Mouse (Mus musculus) urinary bladder, postnatal 25 days (tissue): ENCODE measurements at regions not wholly inside any gene's neighbourhood (a gene's known extent, or its start where the extent isn't known, plus 50 kb on each side); places are given as distances from the start of the nearest gene placed in this dataset.
A peak's percentile ranks its signal among the peaks of the same experiment; 100 is the strongest.

Experiments used
- DNase-seq: peaks from one replicate; pipeline ENCODE4 v3.0.0; 2022; ENCODE audit warnings: low spot score

- DNase-seq = no peak
Observed at GRCm38 (mm10) chr10:125467503-125467902, 78.2 kb upstream of the Slc16a7 start.

- DNase-seq = no peak
Observed at GRCm38 (mm10) chr10:125488350-125488749, 99.1 kb upstream of the Slc16a7 start.

- no peak for DNase-seq
Observed at GRCm38 (mm10) chr10:125490395-125490794, 101.1 kb upstream of the Slc16a7 start.

GRCm38 (mm10) chr10:125494489-125494888 is 105.2 kb upstream of the Slc16a7 start:
- DNase-seq = no peak

- DNase-seq = no peak
Observed at GRCm38 (mm10) chr10:125498347-125498746, 109.1 kb upstream of the Slc16a7 start.

- DNase-seq = no peak
Observed at GRCm38 (mm10) chr10:125500338-125500737, 111.1 kb upstream of the Slc16a7 start.

- no peak for DNase-seq
Observed at GRCm38 (mm10) chr10:125515026-125515425, 125.8 kb upstream of the Slc16a7 start.

GRCm38 (mm10) chr10:125530876-125531275 is 141.6 kb upstream of the Slc16a7 start:
- DNase-seq = no peak

GRCm38 (mm10) chr10:125538316-125538715 is 149.1 kb upstream of the Slc16a7 start:
- DNase-seq = peak; percentile 3

- DNase-seq = no peak
Observed at GRCm38 (mm10) chr10:125586489-125587147, 197.4 kb upstream of the Slc16a7 start.

- DNase-seq = no peak
Observed at GRCm38 (mm10) chr10:125593006-125593405, 203.7 kb upstream of the Slc16a7 start.

- no peak for DNase-seq
Observed at GRCm38 (mm10) chr10:125607787-125608617, 218.7 kb upstream of the Slc16a7 start.

- DNase-seq = no peak
Observed at GRCm38 (mm10) chr10:125610353-125610752, 221.1 kb upstream of the Slc16a7 start.

GRCm38 (mm10) chr10:125612773-125613172 is 223.5 kb upstream of the Slc16a7 start:
- DNase-seq = no peak

GRCm38 (mm10) chr10:125621376-125621775 is 232.1 kb upstream of the Slc16a7 start:
- no peak for DNase-seq

- no peak for DNase-seq
Observed at GRCm38 (mm10) chr10:125623836-125624235, 234.6 kb upstream of the Slc16a7 start.

- no peak for DNase-seq
Observed at GRCm38 (mm10) chr10:125667906-125668305, 278.6 kb upstream of the Slc16a7 start.

GRCm38 (mm10) chr10:125673637-125674036 is 284.4 kb upstream of the Slc16a7 start:
- DNase-seq = no peak

GRCm38 (mm10) chr10:125679644-125680043 is 286.3 kb upstream of the Lrig3 start:
- no peak for DNase-seq

GRCm38 (mm10) chr10:125685130-125685529 is 280.8 kb upstream of the Lrig3 start:
- no peak for DNase-seq

- no peak for DNase-seq
Observed at GRCm38 (mm10) chr10:125693505-125693904, 272.5 kb upstream of the Lrig3 start.

GRCm38 (mm10) chr10:125696159-125696558 is 269.8 kb upstream of the Lrig3 start:
- no peak for DNase-seq

GRCm38 (mm10) chr10:125725077-125725680 is 240.8 kb upstream of the Lrig3 start:
- peak; percentile 40 for DNase-seq
